ENCODE assay signal across 7 mouse cellular contexts in the genomic region with DNA sequence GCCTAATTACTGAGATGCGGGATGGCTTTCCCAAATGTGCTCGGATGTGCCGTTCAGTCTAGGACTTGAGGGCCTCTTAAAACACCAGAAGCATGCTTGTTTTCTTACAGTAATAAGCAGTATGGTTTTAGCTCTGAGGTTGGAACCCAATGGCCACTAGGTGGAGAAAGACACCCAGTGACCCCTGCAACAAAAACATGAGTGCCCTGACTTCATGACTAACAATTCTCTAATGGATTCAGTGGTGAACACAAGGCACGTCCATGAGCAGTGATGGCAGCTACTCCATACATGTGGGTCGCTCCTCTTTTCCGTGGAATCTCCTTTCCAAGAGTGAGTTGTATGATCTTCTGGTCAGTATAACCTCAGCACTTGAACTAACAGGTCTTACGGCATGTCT. TPM values are rescaled to one million over a fixed set of nuclear protein-coding genes. Genes with fewer than 3 reads are reported as not detected.
A peak's percentile ranks its signal among the peaks of the same experiment; 100 is the strongest.
DNase-seq lines count a peak whose midpoint lies in the region; ATAC-seq and TF ChIP-seq lines count a peak whose summit lies in the region.

No protein-coding gene starts in this region.

- H3K4me3 ChIP-seq in kidney, embryonic 14.5 days (ENCODE audit: low read length), result no peak overlapping the region
- no peak overlapping the region for H3K4me3 ChIP-seq in gastrocnemius, adult 2 months

- intact Hi-C loops in gastrocnemius, adult 2 months (cut with DNase I), result loop anchor here (5.0 kb wide), 2 partner anchors 87 to 107 kb away; no protein-coding TSS in a partner anchor

- no peak for ATAC-seq in kidney, embryonic 14.5 days (ENCODE audit: low FRiP score, low TSS enrichment)

- 68% methylated on average over 7 of the region's 7 CpGs for WGBS in kidney, embryonic 14.5 days

- no peaks in the 10 kb centered on the region for H3K36me3 ChIP-seq in kidney, embryonic 14.5 days (ENCODE audit: control insufficient read depth, insufficient read depth, low read length)

- no peaks in the 10 kb centered on the region for H3K9me3 ChIP-seq in kidney, embryonic 14.5 days (ENCODE audit: control insufficient read depth, low read length)

- no peaks in the 10 kb centered on the region for H3K27me3 ChIP-seq in kidney, embryonic 14.5 days (ENCODE audit: control insufficient read depth, insufficient read depth, low read length)

- H3K9ac ChIP-seq in kidney, embryonic 14.5 days (ENCODE audit: low read depth, low read length), result no peak overlapping the region

- peak; percentile 77 for TF ChIP-seq CTCF in gastrocnemius, adult 2 months (IDR thresholded peaks at IDR 0.05)

- H3K4me2 ChIP-seq in kidney, embryonic 14.5 days (replicated peaks; ENCODE audit: low read depth, low read length), result no peak overlapping the region

- DNase-seq in kidney, adult 9 months, result peak; percentile 16
- DNase-seq in ZHBTc4 (ENCODE audit: low read depth, low spot score), result peak; percentile 7
- DNase-seq in gastrocnemius, adult 2 months, result peak; percentile 38
- peak; percentile 70 for DNase-seq in lung, postnatal 36 days
- DNase-seq in frontal cortex, postnatal 25 days (ENCODE audit: low spot score in 2 of 2), result no peak
- no peak for DNase-seq in c-Kit-positive CD71-positive TER-119-positive erythroid progenitor cells, embryonic 14.5 days (ENCODE audit: low spot score)

- H3K27ac ChIP-seq in kidney, embryonic 14.5 days (ENCODE audit: low read depth, low read length), result no peak overlapping the region
- no peak overlapping the region for H3K27ac ChIP-seq in gastrocnemius, adult 2 months

- H3K4me1 ChIP-seq in kidney, embryonic 14.5 days (ENCODE audit: control insufficient read depth, insufficient read depth, low read length), result 0 out of 2 replicates have a peak, but pooled peaks cover 4% of the 10 kb centered on the region

RNA-seq across cellular contexts. Expression of gene Rhoj, which starts 27.6 kb away (rescaled TPM):
- polyA plus RNA-seq in kidney, embryonic 14.5 days (2014; fragmentation: Nextera tagmentation; extraction: Ambion mirVana), result 45.7 and 51.0 TPM in 2 replicates
- total RNA-seq in gastrocnemius, adult 2 months (2021), result 10 to 100 TPM; 13.7 to 19.7 TPM

Comparison
In these comparisons a context has a peak if more than half of its experiments do, and no peak if none do; other contexts are left out.
1. DNase-seq: peak in kidney, adult 9 months (single experiment), ZHBTc4 (single experiment), gastrocnemius, adult 2 months (single experiment) and lung, postnatal 36 days (single experiment); none in frontal cortex, postnatal 25 days (0 of 2) and c-Kit-positive CD71-positive TER-119-positive erythroid progenitor cells, embryonic 14.5 days (single experiment).